Mouse (Mus musculus): Measurements from ENCODE around the gene Muc5ac. TPM values are rescaled to one million over a fixed set of nuclear protein-coding genes. Genes with fewer than 3 reads are reported as not detected.

The Muc5ac gene
- total RNA-seq, 2 experiments from 2014 or later: not detected

- DNase-seq (ENCODE audit: low spot score in 2 of 2): no peak
Measured at GRCm38 (mm10) chr7:141824398-141824797, 35.6 kb downstream of the Muc5ac start.

GRCm38 (mm10) chr7:141835941-141836340 is 47.2 kb downstream of the Muc5ac start:
- no peak for DNase-seq (ENCODE audit: low spot score in 2 of 2)

DNA sequence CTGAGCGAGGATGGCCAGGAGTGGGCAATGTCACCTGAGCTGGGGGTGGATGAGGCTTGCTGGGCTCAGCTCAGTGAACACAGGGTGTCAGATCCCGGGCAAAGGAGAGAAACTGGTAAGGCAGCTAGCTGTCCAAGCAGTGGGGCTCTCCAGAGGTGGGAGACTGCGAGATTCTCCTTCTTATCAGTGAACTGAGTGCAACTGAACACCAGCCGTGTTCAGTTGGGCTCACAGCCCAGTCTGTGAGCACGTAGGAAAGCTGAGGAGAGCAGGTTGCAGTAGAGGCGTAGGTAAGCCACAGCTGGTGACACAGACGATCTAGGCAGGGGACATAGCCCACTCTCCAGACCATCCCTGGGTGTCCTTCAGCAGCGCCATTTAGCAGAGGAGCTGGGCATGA is 47.7 kb downstream of the Muc5ac start:
- no peak for DNase-seq (ENCODE audit: low spot score in 2 of 2)

DNA sequence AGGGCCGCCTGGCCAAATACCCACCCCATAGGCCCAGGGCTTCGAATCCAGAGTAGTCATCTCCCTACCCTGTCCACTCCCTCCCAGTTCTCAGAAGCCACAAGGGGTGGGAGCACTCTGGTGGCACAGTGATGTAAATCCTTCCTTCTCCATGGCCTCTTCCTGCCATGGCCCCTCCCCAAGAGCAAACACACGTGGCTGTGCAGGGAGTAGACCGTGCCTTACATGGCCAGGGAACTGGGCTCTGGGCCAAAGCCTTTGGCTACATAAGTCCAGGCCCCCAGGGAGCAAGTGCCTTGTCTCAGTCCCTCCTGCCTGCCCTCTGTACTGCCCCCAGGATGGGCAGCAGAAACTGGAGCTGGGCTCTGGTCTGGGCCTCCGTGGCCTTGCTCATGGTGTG is 50.0 kb downstream of the Muc5ac start, which contains the start of gene Muc5b:
Gene Muc5b (plus strand): TSS at position 292 of the 400 bp plus-strand sequence.
- no peak for DNase-seq (ENCODE audit: low spot score in 2 of 2)

DNA sequence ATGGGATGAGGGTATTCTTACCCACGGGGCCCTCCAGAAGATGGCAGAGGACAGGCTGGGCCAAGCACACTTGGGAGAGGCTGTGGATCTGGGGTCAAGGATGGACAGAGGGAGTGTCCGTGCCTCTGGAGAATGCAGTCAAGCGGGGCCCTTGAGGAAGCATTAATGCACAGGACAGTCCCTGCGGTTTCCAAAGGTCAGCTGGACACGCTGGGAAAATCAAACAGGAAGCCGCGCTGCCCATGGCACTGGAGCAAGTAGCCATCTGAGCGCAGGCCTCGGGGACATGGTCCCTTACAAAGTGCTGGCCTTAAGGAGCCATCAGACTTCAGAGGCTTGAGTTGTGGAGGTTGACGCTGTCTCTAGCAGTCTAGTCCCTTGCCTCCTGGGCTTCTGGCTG is 51.6 kb downstream of the Muc5ac start:
- DNase-seq (ENCODE audit: low spot score in 2 of 2): no peak

DNA sequence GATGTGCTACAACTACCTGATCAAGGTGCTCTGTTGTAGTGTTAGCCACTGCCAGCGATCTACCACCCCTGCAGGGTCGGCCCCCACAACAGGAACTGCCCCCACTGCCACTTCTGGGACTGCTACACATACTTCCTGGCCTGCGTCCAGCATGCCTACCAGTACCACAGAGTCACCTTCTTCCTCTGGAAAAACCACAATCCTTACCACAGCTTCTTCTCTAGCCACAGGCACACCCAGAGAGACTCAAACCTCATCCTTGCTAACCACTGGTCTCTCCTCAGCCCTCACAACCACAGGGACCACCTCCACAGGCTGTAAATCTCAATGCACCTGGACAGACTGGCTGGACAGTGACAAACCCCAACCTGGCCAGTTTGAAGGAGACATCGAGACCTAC is 72.3 kb downstream of the Muc5ac start:
- no peak for DNase-seq (ENCODE audit: low spot score in 2 of 2)

Other genes with a start within 250 kb of the Muc5ac start
- gene Chid1, start 249.1 kb upstream of the Muc5ac start, total RNA-seq (2021): 10 to 100 TPM; 72.6 to 76.2 TPM
- gene Ap2a2, start 226.8 kb upstream of the Muc5ac start, total RNA-seq (2021): 100 to 1,000 TPM; 233 to 238 TPM
- gene Muc6, start 133.7 kb upstream of the Muc5ac start, total RNA-seq (2021): not detected
- not detected for gene Muc2, start 98.6 kb upstream of the Muc5ac start, total RNA-seq (2021)
- gene Muc5b, start 50.1 kb downstream of the Muc5ac start, total RNA-seq (2021): not detected
- 100 to 1,000 TPM; 118 to 120 TPM for gene Tollip, start 129.5 kb downstream of the Muc5ac start, total RNA-seq (2021)
- 100 to 1,000 TPM; 166 to 180 TPM for gene Brsk2, start 160.8 kb downstream of the Muc5ac start, total RNA-seq (2021)